Mouse (Mus musculus) left cerebral cortex, adult 18-20 months (tissue): ENCODE results near the gene Aloxe3. TPM values are rescaled to one million over a fixed set of nuclear protein-coding genes. Genes with fewer than 3 reads are reported as not detected.
"Not testable (repeated sequence)": the region's sequence is repeated elsewhere in the genome, so short reads cannot be mapped to it uniquely, and the experiment has no call there.

Experiments used
- DNase-seq, 2 experiments: peaks; one replicate each; pipeline ENCODE4 v3.0.0; 2021 to 2022; ENCODE audit warnings: low spot score in 2 of 2, mixed read lengths in 1 of 2
- long read RNA-seq, 2 experiments: library from polyadenylated mRNA; stranded (forward); transcript quantifications; one replicate each; pipeline ENCODE4 v2.0.0; 2021
- total RNA-seq, 2 experiments: library from RNA; stranded (reverse); gene quantifications; 2 replicates each; pipeline ENCODE4 v1.2.3; 2021

Aloxe3 gene
- total RNA-seq: 1 to 10 TPM; 4.4 to 6.8 TPM
- long read RNA-seq, experiment 1, partial matches to known transcripts: 4 of 6 reads
- long read RNA-seq, experiment 1, other reads (novel, unspliced or antisense): 2 of 6 reads
- long read RNA-seq, experiment 2, partial matches to known transcripts: 0 of 1 reads
- long read RNA-seq, experiment 2, other reads (novel, unspliced or antisense): 1 of 1 reads

- DNase-seq: no peak
Observed at GRCm38 (mm10) chr11:69125852-69125918, at the start of gene Aloxe3. Gene Aloxe3, plus strand, starts transcription at chr11:69125896.

DNA sequence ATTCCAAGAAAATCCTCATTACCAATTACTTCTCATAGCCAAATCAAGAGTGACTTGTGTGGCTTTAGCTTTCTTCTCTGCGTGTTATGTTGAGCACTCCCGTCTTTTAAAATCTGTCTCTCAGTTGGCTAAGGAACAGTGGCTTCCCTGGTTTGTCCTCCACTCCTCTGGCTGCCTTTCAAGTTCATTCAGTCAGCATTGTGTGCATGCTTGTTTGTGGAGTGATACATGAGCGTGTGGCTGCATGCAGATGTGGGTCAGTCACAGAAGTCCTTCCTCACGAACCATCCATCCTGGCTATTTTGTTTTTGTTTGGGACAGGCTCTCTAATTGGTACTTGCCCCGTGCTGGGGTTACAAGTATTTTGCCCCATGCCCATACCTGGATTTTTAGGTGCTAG is 49.1 kb upstream of the Aloxe3 start:
- DNase-seq: no peak

- DNase-seq: no peak
Observed at GRCm38 (mm10) chr11:69077316-69077715, 48.4 kb upstream of the Aloxe3 start.

GRCm38 (mm10) chr11:69078041-69078440 is 47.7 kb upstream of the Aloxe3 start:
- DNase-seq: no peak

DNA sequence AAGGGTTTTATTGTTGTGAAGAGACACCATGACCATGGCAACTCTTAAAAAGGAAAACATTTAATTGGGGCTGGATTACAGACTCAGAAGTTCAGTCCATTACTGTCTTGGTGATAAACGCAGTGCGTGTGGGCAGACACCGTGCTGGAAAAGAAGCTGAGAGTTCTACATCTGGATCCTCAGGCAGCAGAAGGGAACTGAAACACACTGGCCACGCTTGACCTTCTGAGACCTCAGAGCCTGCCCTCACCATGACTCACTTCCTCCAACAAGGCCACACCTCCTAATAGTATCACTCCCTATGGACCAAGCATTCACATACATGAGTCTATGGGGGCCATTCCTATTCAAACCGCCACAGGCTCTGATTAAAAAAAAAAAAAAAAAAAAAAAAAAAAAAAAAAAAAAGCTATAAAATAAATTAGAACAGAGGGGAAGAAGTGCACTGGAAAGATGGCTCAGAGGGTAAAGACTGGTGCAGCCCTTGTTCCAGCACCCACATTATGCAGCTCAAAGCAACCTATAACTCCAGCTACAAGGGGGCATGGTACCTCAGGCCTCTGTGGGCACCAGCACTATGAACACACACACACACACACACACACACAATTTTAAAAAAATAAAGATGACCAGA is 46.8 kb upstream of the Aloxe3 start:
- DNase-seq: no peak

DNA sequence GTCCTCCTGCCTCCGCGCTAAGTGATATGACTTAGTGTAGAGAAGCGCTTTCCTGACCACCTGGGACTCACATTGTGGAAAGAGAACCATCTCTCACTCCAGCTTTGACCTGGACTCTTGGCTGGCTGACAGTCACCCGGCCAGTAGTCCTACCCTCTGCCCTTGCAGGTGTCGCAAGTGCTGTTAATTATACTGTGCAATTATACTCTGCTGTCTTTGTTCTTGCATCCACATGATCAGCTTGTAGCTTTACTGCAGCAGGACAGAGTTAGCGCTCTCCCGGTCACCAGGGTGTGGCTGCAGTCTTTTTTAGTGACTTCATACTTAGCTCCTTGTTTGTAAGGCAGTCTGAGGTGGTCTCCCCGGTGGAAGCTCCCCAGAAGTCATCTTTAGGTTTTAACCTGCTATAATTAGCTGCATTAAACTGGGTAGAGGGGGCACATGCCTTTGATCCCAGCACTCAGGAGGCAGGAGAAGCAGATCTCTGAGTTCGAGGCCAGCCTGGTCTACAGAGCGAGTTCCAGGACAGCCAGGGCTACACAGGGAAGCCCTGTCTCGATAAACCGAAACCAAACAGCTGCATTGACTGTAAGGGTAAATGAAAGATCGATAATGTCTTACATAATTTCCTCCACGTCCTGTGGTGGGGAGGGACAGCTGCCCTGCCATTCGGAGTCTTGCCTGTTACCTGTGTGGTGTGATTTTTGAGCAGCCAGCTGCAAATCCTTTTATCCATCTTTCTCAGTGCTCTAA is 45.4 kb upstream of the Aloxe3 start:
- DNase-seq: no peak

DNA sequence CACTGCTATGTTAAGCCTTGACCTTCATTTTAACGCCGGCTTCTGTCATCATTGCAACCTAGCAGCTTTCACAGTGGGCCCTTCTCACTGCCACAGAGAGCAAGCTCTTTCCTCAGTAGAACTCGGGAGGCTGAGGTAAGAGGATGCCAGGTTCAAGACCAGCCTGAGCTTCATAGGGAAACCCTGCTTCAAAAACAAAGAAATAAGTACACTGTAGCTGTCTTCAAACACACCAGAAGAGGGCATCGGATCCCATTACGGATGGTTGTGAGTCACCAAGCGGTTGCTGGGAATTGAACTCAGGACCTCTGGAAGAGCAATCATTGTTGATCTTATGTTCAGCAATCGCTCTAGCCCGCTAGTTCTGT is 44.9 kb upstream of the Aloxe3 start:
- no peak for DNase-seq

GRCm38 (mm10) chr11:69081613-69082012 is 44.1 kb upstream of the Aloxe3 start:
- DNase-seq: no peak

DNA sequence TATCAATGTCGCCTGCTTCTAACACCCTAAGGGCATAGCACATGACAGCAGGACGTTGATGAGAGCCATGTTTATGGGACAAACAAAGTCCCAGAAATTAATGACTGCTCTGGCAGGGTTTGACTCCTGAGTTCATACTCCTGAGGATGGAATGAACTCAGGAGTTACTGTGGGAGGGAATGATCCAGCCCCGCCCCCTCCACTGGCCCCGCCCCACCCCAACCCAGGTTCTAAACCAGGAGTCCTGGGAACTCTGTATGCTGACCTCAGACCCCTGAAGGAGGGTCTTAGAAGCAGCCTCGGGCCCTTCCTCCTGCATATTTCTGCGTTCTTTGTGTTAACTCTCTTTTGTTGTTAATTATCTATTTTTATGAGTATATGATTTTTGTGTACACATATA is 40.1 kb upstream of the Aloxe3 start:
- DNase-seq: no peak

DNA sequence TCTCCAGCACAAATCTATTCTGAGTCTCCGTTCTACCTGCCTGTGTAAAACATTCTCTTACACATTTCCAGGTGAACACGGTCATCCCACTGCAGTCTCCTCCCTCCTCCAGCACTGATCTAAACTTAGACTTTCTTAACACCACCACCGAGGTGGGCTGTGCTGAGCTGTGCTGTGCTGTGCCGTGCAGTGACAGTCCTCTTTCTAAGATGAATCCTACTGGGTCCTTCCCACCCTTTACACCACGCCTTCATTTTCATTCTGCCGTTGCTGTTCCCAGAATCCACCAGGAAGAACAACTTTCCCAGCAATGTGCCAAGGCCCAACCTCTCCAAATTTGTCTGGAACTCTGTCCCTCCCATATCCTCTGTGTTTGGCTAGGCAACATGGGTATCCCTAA is 39.3 kb upstream of the Aloxe3 start:
- DNase-seq: peak; percentile 55 to 67

DNA sequence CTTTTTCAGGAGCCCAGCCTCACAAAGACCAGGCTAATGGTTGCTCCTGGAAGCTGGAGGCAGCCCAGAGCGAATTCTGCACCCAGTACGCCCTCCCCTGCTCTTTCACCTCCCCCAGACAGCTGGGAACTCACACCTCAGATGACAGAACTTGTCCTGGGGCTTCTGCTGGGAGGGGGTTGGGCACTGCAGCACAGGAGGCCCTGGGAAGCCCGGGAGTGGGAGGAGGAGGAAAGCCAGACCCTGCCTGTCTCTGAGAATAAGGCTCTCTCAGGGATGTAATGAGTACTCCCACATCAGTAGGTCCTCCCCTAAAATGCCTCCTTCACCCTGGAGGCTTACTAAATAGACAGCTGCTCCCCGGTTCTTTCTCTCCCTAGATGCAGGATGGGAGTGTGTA is 38.6 kb upstream of the Aloxe3 start:
- DNase-seq: peak; percentile 48 to 66

DNA sequence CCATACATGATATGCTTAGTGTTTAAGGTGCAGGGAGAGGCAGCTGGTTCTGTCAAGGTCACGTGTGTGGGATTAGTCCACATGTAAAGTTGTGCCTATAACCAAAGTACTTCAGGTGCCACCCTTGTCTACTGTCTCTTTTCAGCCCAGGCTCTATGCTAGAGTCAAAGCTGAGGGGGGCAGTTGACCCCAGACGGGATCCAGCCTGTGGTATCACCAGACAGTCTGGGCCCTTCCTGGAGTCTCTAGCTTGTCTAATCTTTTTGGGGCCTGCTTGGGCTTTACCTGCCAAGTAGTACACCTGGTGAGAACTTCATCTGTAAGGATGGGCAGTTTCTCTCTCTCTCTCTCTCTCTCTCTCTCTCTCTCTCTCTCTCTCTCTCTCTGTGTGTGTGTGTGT is 38.1 kb upstream of the Aloxe3 start:
- peak in 1 of 2 experiments; percentile 1 for DNase-seq

- peak; percentile 95 to 96 for DNase-seq
Observed at GRCm38 (mm10) chr11:69088103-69088855, 37.4 kb upstream of the Aloxe3 start, which contains the start of gene Vamp2. Gene Vamp2, plus strand, starts transcription at chr11:69088490.

- peak in 1 of 2 experiments; percentile 29 for DNase-seq
Observed at GRCm38 (mm10) chr11:69088856-69089615, 36.7 kb upstream of the Aloxe3 start.

DNA sequence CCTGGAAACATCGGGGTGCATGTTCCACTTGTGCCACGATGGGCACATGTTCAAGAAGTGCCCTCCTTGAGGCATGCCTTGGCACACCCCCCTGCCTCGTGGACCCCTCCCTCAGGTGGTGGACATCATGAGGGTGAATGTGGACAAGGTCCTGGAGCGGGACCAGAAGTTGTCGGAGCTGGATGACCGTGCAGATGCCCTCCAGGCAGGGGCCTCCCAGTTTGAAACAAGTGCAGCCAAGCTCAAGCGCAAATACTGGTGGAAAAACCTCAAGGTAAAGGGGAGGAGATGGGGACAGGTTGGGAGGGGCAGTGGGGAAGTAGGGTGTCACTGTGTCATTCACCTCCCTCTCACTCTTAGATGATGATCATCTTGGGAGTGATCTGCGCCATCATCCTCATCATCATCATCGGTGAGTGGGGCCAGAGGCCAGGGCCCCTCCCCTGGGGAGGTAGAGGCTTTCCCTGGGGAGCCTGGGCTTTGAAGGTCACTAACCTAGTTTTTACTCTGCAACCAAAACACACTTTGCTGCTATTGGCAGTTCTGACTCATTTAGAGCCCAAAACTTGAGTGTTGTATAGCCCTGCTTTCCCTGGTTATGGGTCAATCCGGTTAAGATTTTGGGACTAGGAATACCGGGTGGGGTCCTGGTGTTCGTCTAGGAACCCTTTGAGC is 35.9 kb upstream of the Aloxe3 start:
- peak in 1 of 2 experiments; percentile 9 for DNase-seq

- DNase-seq: peak in 1 of 2 experiments; percentile 1
Observed at GRCm38 (mm10) chr11:69090367-69090766, 35.3 kb upstream of the Aloxe3 start.

DNA sequence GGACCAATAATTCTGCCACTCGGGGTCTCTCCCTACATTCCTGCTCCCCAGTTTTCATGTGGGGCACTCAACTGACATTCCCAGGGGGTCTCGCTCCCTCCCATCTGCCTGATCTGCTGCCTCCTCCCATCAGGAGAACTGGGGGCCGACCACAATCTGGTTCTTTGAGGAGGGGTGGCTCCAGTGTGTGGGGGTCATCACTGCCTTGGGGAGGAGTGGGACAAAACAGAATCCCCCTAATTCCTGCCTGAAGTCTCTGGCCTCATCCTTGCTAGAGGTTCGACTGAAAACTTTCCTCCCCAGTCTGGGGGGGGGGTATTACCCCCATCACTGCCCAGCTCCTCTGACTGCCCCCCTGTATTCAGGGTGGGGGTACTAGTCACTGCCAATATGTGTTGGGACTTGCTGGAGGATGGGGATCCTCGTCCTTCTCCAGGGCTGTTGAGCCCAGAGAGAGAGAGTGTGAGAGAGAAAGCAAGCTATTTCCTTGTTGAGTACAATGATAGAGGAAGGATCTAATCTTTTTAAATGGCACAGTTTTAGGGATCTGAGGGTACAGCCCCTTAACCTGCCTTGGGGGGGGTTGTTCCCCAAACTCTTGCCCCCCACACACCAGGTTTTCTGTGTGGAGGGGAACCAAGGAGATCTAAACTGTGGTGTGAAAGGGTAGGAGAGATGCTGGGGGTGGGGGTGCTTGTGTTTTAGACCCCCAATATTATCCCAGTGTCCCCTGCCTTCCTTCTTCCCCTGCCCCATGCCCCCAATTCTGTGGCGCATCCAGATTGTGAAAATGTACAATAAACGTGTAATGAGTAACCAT is 33.9 kb upstream of the Aloxe3 start:
- DNase-seq: no peak

DNA sequence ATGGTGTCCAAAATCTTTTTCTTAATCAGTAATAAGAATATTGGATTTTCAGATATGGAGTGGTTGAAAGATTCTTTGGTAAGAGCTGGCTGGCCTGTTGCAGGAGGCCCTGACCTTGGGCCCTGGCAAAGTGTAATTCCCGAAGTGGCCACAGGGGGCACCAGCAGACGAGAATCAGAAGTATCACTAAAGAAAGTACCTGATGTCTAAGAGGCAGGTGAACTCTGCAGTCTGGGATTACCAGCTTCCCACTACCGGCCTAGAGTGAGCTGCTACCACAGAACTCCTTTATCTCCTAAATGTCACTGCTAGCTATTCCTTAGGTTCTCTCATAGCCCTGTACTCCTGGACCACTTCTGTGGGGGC is 33.3 kb upstream of the Aloxe3 start:
- peak; percentile 78 to 87 for DNase-seq

GRCm38 (mm10) chr11:69092871-69093270 is 32.8 kb upstream of the Aloxe3 start:
- DNase-seq: no peak

DNA sequence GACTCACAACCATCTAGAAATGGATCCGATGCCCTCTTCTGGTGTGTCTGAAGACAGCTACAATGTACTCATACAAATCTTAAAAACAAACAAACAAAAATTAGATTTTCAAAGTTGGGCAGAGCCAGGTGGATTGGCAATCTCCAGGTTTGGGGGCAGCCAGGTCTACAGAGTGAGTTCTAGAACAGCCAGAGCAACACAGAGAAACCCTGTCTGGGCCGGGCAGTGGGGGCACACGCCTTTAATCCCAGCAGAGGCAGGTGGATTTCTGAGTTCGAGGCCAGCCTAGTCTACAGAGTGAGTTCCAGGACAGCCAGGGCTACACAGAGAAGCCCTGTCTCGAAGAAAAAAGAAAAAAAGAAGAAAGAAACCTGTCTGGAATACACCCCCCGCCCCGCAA is 31.8 kb upstream of the Aloxe3 start:
- DNase-seq: not testable (repeated sequence)
